Comparison of ENCODE assay signal across 35 mouse cellular contexts in genomic region chr8:95968828-95969227, GRCm38 (mm10).
"Had no signal": no experiment of that assay in that cellular context is flagged by ENCODE, and none has a peak within 500 bp of the region (broad histone marks: within the 10 kb centered on the region; RNA-seq: fewer than 3 reads in every experiment).

No protein-coding gene starts in this region.

- H3K4me1 ChIP-seq: heart, embryonic 10.5 days; heart, embryonic 13.5 days; heart, embryonic 15.5 days; hindbrain, embryonic 12.5 days; hindbrain, embryonic 13.5 days; hindbrain, embryonic 15.5 days; intestine, embryonic 15.5 days; kidney, embryonic 15.5 days had no signal

- H3K9me3 ChIP-seq: heart, embryonic 10.5 days; heart, embryonic 12.5 days; heart, embryonic 13.5 days; heart, embryonic 15.5 days; hindbrain, embryonic 10.5 days; hindbrain, embryonic 12.5 days; hindbrain, embryonic 13.5 days; hindbrain, embryonic 15.5 days; intestine, embryonic 15.5 days; kidney, embryonic 15.5 days had no signal

- H3K4me2 ChIP-seq: heart, embryonic 11.5 days; heart, embryonic 12.5 days; heart, embryonic 13.5 days; heart, embryonic 15.5 days; hindbrain, embryonic 12.5 days; hindbrain, embryonic 13.5 days; hindbrain, embryonic 14.5 days; hindbrain, embryonic 15.5 days; intestine, embryonic 15.5 days; kidney, embryonic 15.5 days had no signal

- H3K27me3 ChIP-seq: heart, embryonic 12.5 days; heart, embryonic 13.5 days; heart, embryonic 15.5 days; hindbrain, embryonic 12.5 days; hindbrain, embryonic 15.5 days; intestine, embryonic 15.5 days; kidney, embryonic 15.5 days had no signal

- H3K9ac ChIP-seq: heart, embryonic 12.5 days; heart, embryonic 13.5 days; heart, embryonic 15.5 days; hindbrain, embryonic 12.5 days; hindbrain, embryonic 13.5 days; hindbrain, embryonic 14.5 days; hindbrain, embryonic 15.5 days; intestine, embryonic 15.5 days; kidney, embryonic 15.5 days had no signal

- H3K4me3 ChIP-seq: heart, embryonic 10.5 days; heart, embryonic 12.5 days; heart, embryonic 13.5 days; heart, embryonic 15.5 days; hindbrain, embryonic 10.5 days; hindbrain, embryonic 12.5 days; hindbrain, embryonic 13.5 days; hindbrain, embryonic 15.5 days; intestine, embryonic 15.5 days; kidney, embryonic 15.5 days; layer of hippocampus, adult 2 months; left cerebral cortex, adult 2 months had no signal

- DNase-seq: heart, postnatal 10 days; heart, postnatal 14 days; heart, postnatal 36 days; kidney, adult 11 months; kidney, adult 18-20 months; kidney, adult 2 months; kidney, adult 8-10 months; kidney, adult 9 months; kidney, postnatal 10 days; kidney, postnatal 14 days; kidney, postnatal 25 days; kidney, postnatal 36 days; kidney, postnatal 4 days; layer of hippocampus, adult 9-11 months; layer of hippocampus, postnatal 36 days had no signal

- ATAC-seq: hindbrain, embryonic 16.5 days; hindbrain, postnatal 0 days; inflammation-experienced regulatory T-cells, adult 6 months; intestine, embryonic 15.5 days; intestine, embryonic 16.5 days; intestine, postnatal 0 days had no signal

- H3K27ac ChIP-seq: heart, embryonic 10.5 days; heart, embryonic 13.5 days; heart, embryonic 15.5 days; hindbrain, embryonic 10.5 days; hindbrain, embryonic 12.5 days; hindbrain, embryonic 13.5 days; hindbrain, embryonic 14.5 days; hindbrain, embryonic 15.5 days; hindbrain, postnatal 0 days; intestine, embryonic 15.5 days; kidney, embryonic 15.5 days; kidney, postnatal 0 days; layer of hippocampus, adult 2 months; left cerebral cortex, adult 2 months had no signal

- H3K36me3 ChIP-seq: heart, embryonic 10.5 days; heart, embryonic 12.5 days; heart, embryonic 13.5 days; heart, embryonic 15.5 days; hindbrain, embryonic 10.5 days; hindbrain, embryonic 12.5 days; hindbrain, embryonic 13.5 days; hindbrain, embryonic 15.5 days; intestine, embryonic 15.5 days; kidney, embryonic 15.5 days had no signal
